Mouse (Mus musculus): Measurements from ENCODE around the gene Dynll1. TPM values are rescaled to one million over a fixed set of nuclear protein-coding genes. Genes with fewer than 3 reads are reported as not detected.

Dynll1 gene
- polyA plus RNA-seq (2017; shearing (Covaris generic)), result 588 TPM

GRCm38 (mm10) chr5:115300792-115301614 is at the start of gene Dynll1:
TSS of gene Dynll1 (minus strand) at chr5:115300999.

DNA sequence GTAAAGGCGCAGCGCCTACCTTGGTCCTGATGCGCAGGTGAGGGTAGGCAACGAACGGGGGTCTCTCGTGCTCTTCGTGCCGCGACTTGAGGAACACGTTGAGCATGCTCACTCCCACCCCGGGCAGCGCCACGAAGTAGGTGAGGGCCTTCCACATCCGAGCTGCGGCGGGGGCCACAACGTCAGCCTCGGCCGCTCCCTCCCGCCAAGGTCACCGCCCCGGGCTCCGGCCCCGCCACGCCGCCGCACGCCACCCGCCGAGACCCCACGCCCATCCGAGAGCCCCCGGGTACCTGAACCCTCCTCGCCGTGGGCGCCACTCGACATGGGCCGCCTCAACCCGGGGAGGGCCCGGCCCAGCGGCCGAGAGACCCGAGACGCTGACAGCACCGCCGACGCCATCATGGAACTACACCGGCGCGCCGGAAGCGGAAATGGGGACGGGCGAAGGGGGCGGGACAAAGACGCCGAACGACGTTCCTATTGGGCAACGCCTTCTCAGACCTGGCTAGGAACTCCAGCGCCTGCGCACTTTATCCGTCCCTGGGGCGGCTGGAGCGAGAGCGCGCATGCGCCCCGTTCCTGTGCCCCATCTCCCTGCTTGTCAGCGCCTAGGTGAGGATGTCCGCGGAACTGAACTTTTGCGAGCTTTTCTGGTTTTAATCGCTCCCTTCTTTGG is 47.9 kb upstream of the Dynll1 start, which contains the start of gene Cox6a1:
Gene Cox6a1, minus strand, starts transcription at position 436 of the 679 bp plus-strand sequence.

DNA sequence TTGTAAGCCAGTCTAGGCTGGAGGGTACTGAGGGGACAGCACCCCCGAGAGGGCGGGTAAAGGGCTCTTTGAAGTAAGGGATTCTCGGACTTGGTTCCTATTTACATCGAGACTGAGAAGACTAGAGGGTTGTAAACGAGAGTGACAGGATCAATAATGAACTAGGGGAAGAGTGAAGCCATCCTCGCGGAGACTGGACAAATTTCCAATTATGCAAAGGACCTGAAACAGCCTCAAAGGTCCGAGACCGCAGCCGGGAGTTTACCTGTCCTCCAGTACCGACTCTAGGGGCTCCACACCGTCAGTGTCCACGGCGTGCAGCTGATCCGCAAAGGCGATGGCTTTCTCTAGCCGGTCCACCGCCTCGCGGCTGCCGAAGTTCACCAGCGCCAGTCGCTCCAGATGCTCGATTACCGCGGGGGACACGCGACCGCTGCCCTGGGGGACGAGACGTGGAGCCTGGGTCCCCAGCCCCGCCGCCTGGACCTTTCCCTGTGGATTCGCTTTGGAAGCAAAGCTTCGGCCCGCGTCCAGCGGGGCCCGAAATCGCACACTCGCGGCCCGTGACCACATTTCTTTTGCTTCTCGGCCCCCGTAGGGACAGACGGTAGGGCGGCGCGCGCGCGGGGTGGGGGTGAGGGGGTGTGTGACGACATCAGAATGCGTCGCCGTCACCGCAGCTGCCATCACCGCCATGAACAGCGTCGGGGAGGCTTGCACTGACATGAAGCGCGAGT is 39.9 kb upstream of the Dynll1 start, which contains the start of the genes Gatc and Triap1:
Gene Gatc, minus strand, starts transcription at position 602 of the 737 bp plus-strand sequence.
Gene Triap1, plus strand, starts transcription at position 649 of the 737 bp plus-strand sequence.

GRCm38 (mm10) chr5:115326875-115327609 is 26.2 kb upstream of the Dynll1 start, which contains the start of gene Srsf9:
TSS of gene Srsf9 (plus strand) at chr5:115327177.

GRCm38 (mm10) chr5:115279226-115280049 is 21.4 kb downstream of the Dynll1 start, which contains the start of gene Coq5:
TSS of gene Coq5 (plus strand) at chr5:115279666.

GRCm38 (mm10) chr5:115272812-115273548 is 27.8 kb downstream of the Dynll1 start, which contains the start of gene Rnf10:
TSS of gene Rnf10 (minus strand) at chr5:115272898.

Other genes starting within 250 kb of the Dynll1 start
- 2.6 TPM for gene Gm10401, start 202.7 kb downstream of the Dynll1 start, polyA plus RNA-seq (2017; shearing (Covaris generic))
- 41.4 TPM for gene Acads, start 181.7 kb downstream of the Dynll1 start, polyA plus RNA-seq (2017; shearing (Covaris generic))
- 56.8 TPM for gene Unc119b, start 166.0 kb downstream of the Dynll1 start, polyA plus RNA-seq (2017; shearing (Covaris generic))
- gene Mlec, start 142.8 kb downstream of the Dynll1 start, polyA plus RNA-seq (2017; shearing (Covaris generic)), result 67.1 TPM
- not detected for gene Cabp1, start 106.6 kb downstream of the Dynll1 start, polyA plus RNA-seq (2017; shearing (Covaris generic))
- 121 TPM for gene Pop5, start 65.2 kb downstream of the Dynll1 start, polyA plus RNA-seq (2017; shearing (Covaris generic))
- 30.9 TPM for gene Rnf10, start 28.1 kb downstream of the Dynll1 start, polyA plus RNA-seq (2017; shearing (Covaris generic))
- gene Coq5, start 21.3 kb downstream of the Dynll1 start, polyA plus RNA-seq (2017; shearing (Covaris generic)), result 52.8 TPM
- gene Srsf9, start 26.2 kb upstream of the Dynll1 start, polyA plus RNA-seq (2017; shearing (Covaris generic)), result 13.5 TPM
- 22.3 TPM for gene Gatc, start 40.2 kb upstream of the Dynll1 start, polyA plus RNA-seq (2017; shearing (Covaris generic))
- 57.2 TPM for gene Triap1, start 40.2 kb upstream of the Dynll1 start, polyA plus RNA-seq (2017; shearing (Covaris generic))
- 499 TPM for gene Cox6a1, start 48.0 kb upstream of the Dynll1 start, polyA plus RNA-seq (2017; shearing (Covaris generic))
- not detected for gene Msi1, start 128.6 kb upstream of the Dynll1 start, polyA plus RNA-seq (2017; shearing (Covaris generic))
- gene Pla2g1b, start 165.3 kb upstream of the Dynll1 start, polyA plus RNA-seq (2017; shearing (Covaris generic)), result not detected
- gene Sirt4, start 183.7 kb upstream of the Dynll1 start, polyA plus RNA-seq (2017; shearing (Covaris generic)), result 21.1 TPM
- gene Pxn, start 205.7 kb upstream of the Dynll1 start, polyA plus RNA-seq (2017; shearing (Covaris generic)), result 68.4 TPM

Measured in inflammation-experienced regulatory T-cells, adult 16 weeks (primary cell).